Mouse (Mus musculus): ENCODE measurements around the gene Aoc2.

The Aoc2 gene

DNA sequence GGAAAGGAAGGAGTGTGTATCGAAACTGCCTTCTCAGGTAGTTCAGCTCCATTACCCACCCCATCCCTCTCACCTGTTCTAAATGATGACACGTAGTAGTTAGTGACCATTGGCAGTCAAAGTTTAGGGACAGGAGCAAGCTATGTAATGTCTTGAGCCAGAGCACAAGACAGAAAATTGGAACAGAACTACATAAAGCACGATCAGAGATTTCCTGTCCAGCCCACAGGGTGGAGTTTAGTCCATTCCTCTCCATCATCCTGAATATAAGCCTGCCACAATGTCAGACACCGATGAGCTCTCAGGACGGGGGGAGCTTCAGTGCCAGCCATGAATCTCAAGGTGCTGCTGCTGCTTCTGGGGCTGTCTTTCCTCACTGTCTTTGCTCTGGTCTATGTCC is at the start of gene Aoc2:
Aoc2 (plus strand) TSS at position 301 of the 400 bp plus-strand sequence.
- no peak for DNase-seq (ENCODE audit: low spot score in 2 of 2)

DNA sequence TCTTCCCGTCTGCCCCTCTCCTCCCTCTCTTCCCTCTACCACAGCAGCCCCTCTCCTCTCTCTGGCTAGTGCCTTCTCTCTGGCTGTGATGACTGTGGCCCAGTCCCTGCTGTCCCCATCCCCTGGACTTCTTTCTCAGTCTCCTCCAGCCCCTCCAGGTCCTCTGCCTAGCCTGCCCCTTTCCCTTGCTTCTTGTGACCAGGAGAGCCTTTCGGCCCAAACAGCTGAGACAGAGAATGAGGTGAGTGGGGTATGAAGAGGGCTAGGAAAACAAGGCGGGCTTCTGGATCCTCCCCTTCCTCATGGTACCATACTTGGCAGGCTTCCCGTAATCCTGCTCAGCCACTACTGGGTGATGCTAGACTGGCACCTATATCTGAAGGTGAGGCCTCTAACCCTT is 49.6 kb upstream of the Aoc2 start:
- no peak for DNase-seq (ENCODE audit: low spot score in 2 of 2)

DNA sequence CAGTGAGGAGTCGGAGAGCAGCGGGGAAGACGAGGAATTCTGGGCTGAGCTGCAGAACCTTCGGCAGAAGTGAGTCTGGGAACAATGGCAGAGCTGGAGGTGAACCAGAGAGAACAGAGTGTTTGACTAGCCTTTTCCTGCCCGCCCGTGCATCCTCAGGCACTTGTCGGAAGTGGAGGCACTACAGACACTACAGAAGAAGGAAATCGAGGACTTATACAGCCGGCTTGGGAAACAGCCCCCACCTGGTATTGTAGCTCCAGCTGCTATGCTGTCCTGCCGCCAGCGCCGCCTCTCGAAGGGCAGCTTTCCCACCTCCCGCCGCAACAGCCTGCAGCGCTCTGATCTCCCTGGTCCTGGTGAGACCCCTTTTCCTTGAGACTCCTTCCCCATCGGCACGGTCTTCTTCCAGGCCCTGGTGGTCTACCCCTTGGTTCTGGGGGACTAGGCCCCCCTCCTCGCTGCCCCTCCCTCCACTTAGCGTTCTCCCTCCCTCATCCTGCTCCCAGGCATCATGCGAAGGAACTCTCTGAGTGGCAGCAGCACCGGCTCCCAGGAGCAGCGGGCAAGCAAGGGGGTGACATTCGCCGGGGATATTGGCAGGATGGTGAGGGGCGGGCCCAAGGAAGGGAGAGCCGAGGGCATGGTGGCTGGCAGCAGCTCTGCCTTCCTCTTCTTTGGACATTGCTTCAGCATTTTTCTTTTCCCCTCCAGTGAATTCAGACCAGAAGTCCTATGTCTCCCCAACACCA is 48.4 kb upstream of the Aoc2 start:
- no peak for DNase-seq (ENCODE audit: low spot score in 2 of 2)

DNA sequence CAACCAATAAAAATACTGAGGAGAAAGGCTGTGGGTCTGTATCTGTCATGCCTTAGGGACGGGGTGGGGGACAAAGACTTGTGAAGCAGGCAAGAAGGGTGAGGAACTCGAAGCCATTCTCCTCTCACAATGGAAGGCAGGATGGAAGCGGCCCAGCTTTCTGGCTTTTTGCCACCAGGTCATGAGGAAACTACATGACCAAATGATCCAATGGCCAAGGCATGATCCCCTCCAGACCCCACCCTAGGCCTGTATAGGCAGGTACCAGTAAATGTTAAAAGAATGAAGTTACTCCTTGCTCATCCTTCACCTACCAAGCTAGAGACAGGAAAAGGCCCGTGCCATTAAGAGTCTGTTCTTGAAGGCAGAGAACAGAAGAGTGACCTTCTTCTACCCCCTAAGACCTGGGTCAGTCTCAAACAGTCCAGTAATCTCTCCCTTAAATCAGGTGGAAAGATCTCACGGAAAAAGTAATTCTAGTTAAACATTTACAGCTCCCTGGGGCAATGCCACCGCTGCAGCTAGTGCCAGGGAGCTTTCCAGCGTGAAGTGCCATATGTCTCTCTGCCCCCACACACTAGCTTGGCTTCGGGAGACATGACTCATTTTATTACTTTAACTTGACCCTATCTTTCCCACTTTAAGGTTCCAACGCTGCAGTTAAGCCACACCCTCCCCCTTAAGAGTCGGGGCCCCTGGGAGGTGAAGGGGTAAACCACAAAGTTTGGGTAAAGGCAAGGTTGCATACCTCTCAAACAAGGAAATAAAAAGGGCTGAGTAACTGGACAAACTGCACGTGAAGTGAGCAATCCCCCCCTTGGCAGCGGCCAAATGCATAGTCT is 47.3 kb upstream of the Aoc2 start:
- no peak for DNase-seq (ENCODE audit: low spot score in 2 of 2)

DNA sequence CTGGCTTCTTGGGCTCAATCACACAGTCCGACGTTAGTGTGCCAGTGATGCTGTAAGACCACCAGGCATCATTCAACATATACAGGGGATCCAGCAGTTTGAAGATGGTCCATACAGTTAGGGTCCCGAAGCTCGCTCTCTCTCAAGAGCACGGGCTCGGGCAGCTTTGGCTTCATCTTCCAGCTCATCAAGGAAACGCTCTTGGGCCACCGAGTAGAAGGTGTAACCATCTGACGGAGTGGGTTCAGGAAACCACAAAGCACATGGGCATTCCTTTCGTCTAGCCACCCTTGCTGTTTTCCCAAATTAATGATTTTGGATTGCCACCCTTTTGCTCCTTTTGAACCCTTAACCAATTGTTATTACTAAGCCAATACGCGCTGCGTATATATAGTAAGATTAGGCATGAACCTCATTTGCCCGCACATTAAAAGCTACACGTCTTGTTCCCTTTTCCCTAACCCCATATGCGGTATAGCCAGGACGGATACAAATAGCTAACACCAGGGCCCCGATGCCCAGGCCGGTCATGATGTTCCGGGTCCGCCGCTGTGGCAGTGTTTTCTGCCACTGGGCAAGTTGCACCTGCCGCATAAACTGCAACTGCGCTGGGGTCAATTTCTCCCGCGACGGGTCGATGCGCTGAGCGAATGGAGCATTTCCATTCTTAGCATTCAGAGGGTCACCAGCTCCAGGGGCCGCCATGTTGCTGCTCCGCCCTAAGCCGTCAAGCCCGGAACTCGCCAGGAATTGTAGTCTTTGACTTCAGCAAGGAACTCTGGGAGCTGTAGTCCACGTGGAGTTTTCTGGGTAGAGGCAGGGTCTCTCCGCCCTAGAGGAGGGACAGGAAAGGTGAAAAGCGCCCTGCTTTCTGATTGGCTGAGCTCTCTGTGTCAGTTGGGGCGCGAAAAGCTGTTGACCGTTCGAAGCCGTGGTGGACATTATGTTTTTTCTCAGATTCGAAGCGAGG is 46.4 kb upstream of the Aoc2 start, which contains the start of the genes Cntd1 and Coa3:
Cntd1 (plus strand) TSS at position 790 of the 970 bp plus-strand sequence.
Coa3 (minus strand) TSS at position 892 of the 970 bp plus-strand sequence.
- peak; percentile 60 to 73 for DNase-seq (ENCODE audit: low spot score in 2 of 2)

DNA sequence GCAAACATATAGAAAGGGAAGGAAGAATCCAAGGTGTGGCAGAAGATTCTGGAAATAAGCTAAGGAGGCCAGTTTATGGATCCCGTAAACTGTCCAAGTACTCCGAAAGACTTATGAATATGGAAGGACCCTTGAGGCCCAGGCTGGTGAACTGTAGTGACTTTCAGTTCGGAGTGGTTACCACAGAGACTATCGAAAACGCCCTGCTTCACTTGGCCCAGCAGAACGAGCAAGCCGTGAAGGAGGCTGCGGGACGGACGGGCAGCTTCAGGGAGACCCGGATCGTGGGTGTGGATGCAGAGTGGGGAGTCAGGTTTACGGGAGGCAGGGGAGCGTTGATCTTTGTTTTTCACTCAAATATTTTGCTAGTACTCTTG is 45.7 kb upstream of the Aoc2 start:
- no peak for DNase-seq (ENCODE audit: low spot score in 2 of 2)

DNA sequence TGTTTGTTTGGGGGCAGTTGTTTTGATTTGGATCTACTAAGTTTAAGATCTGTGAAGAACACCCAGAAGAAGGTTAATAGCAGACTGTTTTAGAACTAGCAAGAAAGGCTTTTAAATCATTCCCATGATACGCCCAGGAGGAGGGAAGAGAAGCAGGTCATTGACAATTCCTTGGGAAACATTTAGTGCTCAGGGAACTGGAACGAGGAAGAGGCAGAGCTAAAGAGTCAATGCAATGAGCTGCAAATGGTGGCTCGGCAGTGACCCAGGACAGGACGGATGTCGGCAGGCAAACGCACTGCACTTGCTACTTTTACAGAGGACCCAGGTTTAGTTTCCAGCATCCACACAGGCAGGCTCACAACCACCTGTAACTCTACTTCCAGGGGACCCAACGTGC is 44.0 kb upstream of the Aoc2 start:
- DNase-seq (ENCODE audit: low spot score in 2 of 2), result no peak

DNA sequence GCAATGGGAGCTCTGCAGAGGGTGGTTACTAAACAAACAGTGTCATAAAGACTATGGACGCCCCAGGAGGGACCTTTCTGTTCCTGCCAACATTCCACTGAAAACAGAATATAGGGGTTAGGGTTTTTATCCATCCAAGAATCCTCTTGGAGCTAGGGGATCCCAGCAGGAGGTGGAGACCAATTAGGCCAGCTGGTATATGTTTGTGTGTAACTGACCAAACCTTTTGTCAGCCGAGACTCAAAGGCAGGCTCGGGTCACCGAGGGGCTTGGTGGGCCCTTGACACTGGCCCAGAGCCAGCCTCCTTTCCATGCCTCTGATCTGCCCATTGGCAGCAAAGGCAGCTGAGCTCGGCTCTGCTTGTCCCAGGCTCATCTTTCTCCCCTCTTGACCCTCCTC is 42.0 kb upstream of the Aoc2 start:
- no peak for DNase-seq (ENCODE audit: low spot score in 2 of 2)

DNA sequence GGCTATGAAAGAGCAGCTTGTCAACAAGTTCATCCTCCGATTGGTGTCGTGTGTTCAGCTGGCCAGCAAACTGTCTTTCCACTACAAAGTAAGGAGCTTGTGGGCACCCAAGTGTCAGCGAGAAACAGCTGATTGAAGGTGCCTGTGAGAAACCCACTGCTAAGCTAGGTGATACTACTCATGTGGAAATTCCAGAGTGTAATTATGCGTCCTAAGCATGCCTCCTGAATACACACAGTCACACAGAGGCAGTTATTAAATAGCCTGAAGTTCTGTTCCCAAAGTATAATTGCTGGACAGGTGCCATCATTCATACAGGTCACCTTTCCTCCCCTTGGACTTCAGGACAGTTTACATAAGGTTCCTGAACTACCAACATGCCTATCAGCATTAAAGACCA is 41.1 kb upstream of the Aoc2 start:
- DNase-seq (ENCODE audit: low spot score in 2 of 2), result no peak

DNA sequence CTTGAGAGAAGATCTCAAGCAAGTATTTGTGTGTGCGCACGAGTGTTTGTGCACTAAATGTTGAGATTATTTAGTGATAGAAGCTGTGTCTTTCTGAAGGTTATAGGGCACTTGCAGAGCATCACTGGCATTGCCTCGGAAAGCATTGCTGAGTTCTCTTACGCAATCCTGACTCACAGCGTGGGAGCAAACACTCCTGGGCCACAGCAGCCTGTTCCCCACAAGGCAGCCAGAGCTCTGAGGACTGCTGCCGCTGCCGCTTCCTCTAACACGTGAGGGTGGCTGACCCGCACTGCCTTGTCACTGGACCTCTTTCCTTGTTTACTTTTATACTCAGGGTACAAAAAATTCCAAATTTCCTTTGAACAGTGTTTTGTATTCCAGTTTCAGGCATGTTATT is 37.6 kb upstream of the Aoc2 start:
- no peak for DNase-seq (ENCODE audit: low spot score in 2 of 2)

DNA sequence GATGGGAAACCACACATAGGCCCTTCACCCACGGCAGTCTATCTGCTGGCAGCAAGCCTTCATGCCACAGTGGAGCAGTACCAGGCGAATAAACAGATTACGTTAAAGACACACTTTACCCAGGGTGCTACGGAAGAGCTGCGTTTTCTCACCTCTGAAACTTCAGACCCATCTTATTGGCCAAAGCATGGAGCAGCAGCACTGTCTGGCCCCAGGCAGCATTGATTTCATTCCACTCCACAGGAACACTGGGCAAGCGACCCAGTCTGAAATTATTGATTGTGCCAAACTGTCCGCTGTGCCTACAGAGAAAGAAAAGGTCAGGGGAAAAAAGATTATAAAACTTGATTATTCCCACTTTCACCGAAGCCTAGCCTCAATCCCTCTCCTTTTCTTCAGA is 33.6 kb upstream of the Aoc2 start:
- no peak for DNase-seq (ENCODE audit: low spot score in 2 of 2)

DNA sequence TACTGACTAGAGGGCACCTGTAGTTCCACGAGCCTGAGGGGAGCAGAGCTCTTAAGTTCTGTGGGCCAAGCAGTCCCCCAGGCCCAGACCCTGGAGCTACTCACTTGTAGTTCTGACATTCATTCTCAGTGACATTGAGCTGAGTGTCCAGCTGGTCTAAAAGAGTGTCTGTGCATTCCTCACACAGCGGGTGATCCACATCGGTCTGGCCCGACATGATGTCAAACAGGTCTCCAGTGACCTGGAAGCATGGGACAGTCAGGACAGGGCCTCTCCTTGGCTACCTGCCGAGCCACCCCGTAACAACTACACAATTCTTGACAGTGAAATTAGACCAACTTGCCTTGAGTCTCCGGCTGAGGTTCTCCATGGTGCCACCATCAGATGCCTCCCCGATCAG is 29.7 kb upstream of the Aoc2 start:
- no peak for DNase-seq (ENCODE audit: low spot score in 2 of 2)

DNA sequence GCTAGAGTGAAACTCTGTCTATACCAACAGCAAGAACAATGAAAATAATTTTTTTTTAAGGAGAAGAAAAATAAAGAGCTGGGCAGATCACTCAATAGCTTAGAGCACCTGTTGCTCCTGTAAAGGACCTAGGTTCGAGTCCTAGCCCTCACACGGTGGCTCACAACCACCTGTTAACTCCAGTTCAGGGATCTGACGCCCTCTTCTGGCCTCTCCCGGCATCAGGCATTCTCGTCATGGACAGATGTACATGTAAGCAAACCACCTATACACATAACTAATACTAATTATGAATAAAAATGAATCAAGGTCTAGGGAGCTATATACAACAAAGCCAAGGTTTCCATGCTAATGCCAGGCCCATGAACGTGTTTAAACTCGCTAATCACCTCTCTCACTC is 24.0 kb upstream of the Aoc2 start:
- DNase-seq (ENCODE audit: low spot score in 2 of 2), result peak in 1 of 2 experiments; percentile 38

DNA sequence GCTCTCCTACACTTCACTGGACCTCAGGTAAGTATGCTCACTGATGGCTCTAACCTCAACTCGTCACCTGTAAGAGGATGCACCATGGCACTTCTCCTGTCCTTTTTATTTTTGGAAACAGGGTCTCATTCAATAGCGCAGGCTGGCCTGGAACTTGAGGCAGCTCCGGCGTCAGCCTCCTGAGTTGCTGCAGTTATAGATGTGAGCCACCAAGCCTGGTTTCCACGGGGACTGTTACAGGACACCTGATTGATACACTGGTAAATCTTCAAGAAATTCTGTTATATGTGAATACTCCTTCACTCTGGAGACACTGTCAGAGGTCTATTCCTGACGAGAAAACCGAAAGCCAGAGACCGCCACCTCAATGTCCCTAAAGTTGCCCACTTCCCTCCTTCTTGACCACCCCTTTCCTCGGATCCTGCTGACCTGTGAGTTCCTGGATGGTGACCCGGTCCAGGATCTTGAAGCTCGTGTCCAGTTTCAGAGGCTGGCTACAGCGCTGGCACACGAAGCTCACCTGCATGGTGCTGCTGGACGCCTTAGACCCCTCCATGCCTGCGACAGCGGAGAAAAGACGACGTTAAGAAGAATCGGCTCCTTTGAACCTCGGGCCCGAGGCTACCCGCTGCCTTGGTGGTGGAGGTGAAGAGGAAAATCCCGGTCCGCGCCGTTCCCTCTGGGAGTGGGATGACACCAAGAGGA is 23.4 kb upstream of the Aoc2 start:
- DNase-seq (ENCODE audit: low spot score in 2 of 2), result no peak

DNA sequence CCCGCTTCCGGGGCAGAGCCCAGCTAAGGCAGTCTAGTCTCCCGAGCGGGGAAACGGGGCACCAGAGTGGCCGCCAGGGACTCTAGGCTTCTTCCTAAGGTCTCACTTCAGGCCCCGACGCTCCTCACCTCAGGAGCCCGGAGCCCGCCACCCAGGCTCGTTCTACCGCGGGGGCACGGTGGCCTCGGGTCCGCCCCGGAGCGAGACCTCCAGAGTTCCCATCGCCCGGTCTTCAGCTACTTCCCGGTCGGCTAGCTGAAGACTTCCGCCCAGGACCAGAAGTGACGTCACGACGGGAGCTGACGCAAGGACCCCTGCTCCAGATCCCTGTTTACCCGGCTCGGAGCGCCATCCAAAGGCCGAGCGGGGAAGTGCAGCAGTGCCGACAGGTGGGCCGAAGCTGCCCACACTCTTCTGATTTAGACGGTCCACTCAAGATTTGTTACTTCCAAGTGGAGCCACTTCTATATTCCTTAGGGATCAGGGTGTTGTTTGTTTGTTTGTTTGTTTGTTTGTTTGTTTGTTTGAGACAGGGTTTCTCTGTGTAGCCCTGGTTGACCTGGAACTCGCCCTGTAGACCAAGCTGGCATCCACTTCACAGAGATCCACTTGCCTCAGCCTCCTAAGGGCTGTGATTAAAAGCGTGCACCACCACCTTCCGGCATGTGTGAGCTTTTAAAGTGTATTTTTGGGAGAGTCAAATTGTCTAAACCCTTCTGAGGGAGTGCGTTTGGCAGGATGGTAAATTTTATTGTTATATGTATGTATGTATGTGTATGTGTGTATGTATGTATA is 22.7 kb upstream of the Aoc2 start, which contains the start of gene Becn1:
Becn1 (minus strand) TSS at position 283 of the 795 bp plus-strand sequence.
- peak; percentile 91 to 98 for DNase-seq (ENCODE audit: low spot score in 2 of 2)

DNA sequence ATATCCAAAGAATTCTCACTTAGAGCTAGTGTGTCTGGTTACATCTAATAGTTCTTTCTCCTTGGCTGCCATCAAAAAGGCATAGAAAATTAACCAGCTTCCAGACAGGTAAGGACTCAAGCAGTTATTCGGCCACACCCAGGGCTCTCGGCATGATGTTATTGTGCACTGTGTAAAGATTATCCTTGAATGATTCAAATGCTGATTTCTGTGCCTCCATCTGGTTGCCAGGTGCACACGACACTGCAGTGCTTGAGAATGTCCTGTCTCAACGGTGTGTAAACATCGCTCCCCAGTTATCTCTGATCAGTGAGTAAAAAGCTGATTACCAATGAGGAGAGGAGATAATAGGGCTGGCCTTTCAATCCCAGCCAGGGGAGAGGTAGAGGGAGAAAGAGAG is 17.1 kb upstream of the Aoc2 start:
- DNase-seq (ENCODE audit: low spot score in 2 of 2), result no peak

DNA sequence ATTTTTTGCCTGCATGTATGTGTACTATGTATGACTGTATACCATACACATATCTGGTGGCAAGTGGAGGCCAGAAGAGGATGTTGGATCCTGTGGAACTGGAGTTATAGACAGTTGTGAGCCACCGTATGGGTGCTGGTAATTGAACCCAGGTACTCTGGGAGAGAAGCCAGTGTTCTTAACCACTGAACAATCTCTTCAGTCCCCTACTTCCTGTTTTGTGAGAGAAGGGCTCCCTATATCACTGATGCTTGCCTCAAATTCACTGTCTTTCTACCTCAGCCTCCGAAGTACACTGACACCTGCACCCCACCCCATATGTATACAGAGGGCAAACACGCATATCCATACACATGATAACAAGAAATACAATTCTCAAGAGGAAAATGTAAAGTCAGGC is 13.8 kb upstream of the Aoc2 start:
- no peak for DNase-seq (ENCODE audit: low spot score in 2 of 2)

DNA sequence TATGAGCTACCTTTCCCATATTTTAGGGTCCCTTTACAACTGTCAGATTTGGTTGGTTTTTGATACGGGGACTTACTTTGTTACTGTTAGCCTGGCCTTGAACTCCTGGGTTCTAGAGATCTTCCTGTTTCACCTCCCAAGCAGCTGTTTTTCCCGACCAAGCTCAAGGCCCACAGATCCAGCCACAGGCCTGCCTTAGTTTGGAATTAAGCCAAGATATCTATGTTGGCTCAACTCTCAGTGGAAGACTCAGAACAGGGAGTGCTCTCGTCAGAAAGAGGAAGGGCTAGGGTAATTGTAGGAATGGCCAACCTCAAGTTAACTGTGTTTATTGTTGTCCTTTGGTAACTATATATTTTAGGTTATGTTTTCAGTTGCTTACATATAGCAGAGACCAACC is 12.7 kb upstream of the Aoc2 start:
- no peak for DNase-seq (ENCODE audit: low spot score in 2 of 2)

DNA sequence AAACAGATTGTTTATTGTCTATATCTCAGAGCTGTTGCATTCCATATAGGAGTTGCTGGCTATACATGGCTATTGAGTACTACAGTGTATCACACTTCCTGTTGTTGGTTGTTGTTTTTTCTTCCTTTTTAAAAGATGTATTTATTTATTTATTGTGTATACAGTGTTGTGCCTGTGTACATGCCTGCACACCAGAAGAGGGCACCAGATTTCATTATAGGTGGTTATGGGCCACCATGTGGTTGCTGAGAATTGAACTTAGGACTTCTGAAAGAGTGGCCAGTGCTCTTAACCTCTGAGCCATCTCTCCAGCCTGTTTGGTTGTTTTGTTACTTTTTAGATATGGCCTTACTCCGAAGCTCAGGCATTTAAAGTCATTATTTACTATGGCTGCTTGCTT is 10.3 kb upstream of the Aoc2 start:
- DNase-seq (ENCODE audit: low spot score in 2 of 2), result no peak

DNA sequence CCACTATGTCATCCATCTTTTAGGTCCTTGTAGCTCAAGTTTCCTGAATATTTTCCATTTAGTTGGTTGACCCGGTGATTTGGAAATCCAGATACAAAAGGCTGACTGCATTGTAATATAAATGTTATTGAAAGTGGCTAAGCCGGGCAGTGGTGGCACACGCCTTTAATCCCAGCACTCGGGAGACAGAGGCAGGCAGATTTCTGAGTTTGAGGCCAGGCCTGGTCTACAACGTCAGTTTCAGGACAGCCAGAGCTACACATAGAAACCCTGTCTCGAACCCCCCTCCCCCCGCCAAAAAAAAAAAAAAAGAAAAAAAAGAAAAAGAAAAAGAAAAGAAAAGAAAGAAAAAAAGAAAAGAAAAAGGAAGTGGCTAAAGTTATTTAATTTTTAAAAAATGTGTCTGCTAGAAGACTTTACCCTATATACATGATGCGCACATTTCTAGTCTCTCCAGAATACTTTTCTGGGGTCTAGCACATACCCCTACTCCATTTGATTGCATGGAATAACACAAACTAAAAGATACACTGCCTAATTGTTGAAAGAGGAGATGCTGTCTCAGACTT is 9.7 kb upstream of the Aoc2 start:
- no peak for DNase-seq (ENCODE audit: low spot score in 2 of 2)
